Mouse (Mus musculus): ENCODE data around the gene Htr1f. TPM values are rescaled to one million over a fixed set of nuclear protein-coding genes. Genes with fewer than 3 reads are reported as not detected.

Htr1f gene
- total RNA-seq, 2 experiments from 2014 or later, result 5.9 to 6.6 TPM

Small RNA genes within 50 kb of the gene (microRNA-seq; reads per million reads assigned to microRNA genes)
- 0 reads per million in 2 experiments for gene Gm23374

Measured in left cerebral cortex, adult 18-20 months (tissue).